Mouse (Mus musculus) ovary, adult 2 months (tissue): ENCODE data around the gene Trpm5. TPM values are rescaled to one million over a fixed set of nuclear protein-coding genes. Genes with fewer than 3 reads are reported as not detected.

Experiments used
- polyA plus RNA-seq: library from polyadenylated mRNA; depleted of rRNA; stranded (reverse); fragments of >200 nt; gene quantifications from 2 replicates; pipeline ENCODE4 v1.2.3, GENCODE M21; 2012; rRNA removed

The Trpm5 gene
- polyA plus RNA-seq = 0.98 and 1.1 TPM in 2 replicates

DNA sequence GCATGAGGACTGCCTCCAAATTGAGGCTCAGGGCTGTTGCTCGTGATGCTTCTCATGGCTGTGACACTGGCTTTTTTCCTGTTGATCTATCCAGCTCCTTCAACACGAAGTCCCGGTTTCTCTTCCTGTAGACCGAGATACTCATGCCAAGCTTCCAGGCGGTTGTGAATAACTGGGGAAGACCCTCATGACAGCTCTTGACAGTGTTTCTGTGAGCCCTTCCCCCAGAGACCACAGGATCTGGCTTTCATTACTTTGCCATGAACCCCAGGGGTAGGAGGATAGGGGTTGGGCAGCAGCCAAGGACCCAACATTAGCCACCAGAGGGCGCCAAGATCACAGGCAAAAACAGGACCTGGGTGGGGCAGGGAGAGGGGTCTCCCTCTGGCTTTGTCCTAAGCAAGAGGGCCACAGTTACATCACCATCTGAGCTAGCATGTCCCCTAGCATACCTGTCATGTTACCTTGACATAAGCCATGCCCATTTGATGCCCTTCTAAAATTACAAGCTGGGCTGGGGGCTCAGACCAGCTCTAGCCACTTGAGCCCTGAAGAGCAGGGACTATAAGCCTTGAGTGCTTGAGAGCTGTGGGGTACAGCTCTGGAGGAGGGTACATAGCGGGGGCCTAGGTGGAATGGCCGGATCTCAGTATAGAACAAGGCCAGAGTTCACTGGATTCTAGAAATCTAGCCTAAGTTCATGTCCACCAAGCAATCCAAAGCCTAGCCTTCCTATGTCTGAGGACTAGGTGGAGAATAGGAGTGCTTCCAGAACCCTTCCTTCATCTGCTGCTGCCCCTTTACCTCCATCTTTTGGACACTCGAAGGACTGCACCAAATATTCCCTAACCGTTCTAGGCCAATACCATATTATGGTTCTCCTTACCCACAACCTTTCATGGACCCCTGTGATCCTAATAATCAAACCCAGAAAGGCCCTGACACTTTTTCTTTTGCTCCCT is at the start of gene Trpm5:
Gene Trpm5 (minus strand): TSS at position 51 of the 962 bp plus-strand sequence.

DNA sequence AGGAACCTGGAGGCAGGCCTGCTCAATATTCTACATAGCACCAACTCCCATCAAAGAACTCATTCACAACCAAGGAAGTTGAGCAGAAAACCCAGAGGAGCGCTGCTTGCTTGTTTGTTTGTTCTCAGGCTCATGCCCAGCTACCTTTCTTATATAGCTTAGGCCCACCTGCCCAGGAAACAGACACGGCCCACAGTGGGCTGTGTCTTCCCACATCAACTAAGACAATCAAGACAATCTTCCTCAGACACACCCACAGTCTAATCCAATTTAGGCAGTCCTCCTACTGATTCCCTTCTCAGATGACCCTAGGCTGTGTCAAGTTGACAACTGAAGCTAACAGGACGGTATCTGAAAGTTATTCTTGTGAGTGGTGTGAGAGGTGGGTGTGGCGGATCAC is 11.6 kb upstream of the Trpm5 start, which contains the start of gene Kcnq1:
Gene Kcnq1 (plus strand): TSS at position 301 of the 400 bp plus-strand sequence.

GRCm38 (mm10) chr7:143068882-143069591 is 25.4 kb downstream of the Trpm5 start, which contains the start of gene Tssc4:
Gene Tssc4, plus strand, starts transcription at chr7:143069249.

GRCm38 (mm10) chr7:143052626-143053007 is 41.8 kb downstream of the Trpm5 start, which contains the start of gene Cd81:
Gene Cd81, plus strand, starts transcription at chr7:143052739.

Other genes with a start within 250 kb of the Trpm5 start
- 1.7 and 3.4 TPM in 2 replicates for gene Th, start 163.5 kb downstream of the Trpm5 start, polyA plus RNA-seq
- gene Ascl2, start 125.4 kb downstream of the Trpm5 start, polyA plus RNA-seq = 3.4 and 4.1 TPM in 2 replicates
- gene Tspan32, start 89.6 kb downstream of the Trpm5 start, polyA plus RNA-seq = 1.1 and 1.5 TPM in 2 replicates
- 981 and 1,285 TPM in 2 replicates for gene Cd81, start 41.9 kb downstream of the Trpm5 start, polyA plus RNA-seq
- gene Tssc4, start 25.4 kb downstream of the Trpm5 start, polyA plus RNA-seq = 135 and 153 TPM in 2 replicates
- 15.6 and 17.1 TPM in 2 replicates for gene Kcnq1, start 11.7 kb upstream of the Trpm5 start, polyA plus RNA-seq